Mouse (Mus musculus): ENCODE results near the gene Cpm.
"Not testable (repeated sequence)": the region's sequence is repeated elsewhere in the genome, so short reads cannot be mapped to it uniquely, and the experiment has no call there.

DNA sequence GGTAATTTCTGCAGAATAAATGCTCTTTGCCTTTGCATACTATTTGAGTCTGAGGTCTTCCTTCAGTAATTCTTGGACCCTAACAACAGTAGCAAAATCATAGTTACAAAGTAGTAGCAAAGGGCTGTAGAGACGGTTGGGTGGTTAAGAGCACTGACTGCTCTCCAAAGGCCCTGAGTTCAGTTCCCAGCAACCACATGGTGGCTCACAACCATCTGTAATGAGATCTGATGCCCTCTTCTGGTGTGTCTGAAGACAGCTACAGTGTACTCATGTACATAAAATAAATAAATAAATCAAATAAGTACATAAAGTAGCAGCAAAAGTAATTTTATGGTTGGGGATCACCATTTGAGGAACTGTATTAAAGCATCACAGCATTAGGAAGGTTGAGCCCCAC is 86.4 kb downstream of the Cpm start:
- not testable (repeated sequence) for TF ChIP-seq CTCF (IDR thresholded peaks at IDR 0.05; ENCODE audit: low read depth, low read length); GATA1 (IDR thresholded peaks at IDR 0.05; ENCODE audit: borderline replicate concordance, low read length); POLR2AphosphoS5 (IDR thresholded peaks at IDR 0.05; ENCODE audit: insufficient replicate concordance, low read depth, low read length)
